Mouse (Mus musculus) skeletal muscle tissue, adult 2 months (tissue): ENCODE results near the gene Pnkd.
"Not testable (repeated sequence)": the region's sequence is repeated elsewhere in the genome, so short reads cannot be mapped to it uniquely, and the experiment has no call there.

Experiments
- DNase-seq: peaks from one replicate; pipeline ENCODE4 v3.0.0-alpha.2; 2012; ENCODE audit warnings: low read depth, low spot score

Pnkd gene

DNA sequence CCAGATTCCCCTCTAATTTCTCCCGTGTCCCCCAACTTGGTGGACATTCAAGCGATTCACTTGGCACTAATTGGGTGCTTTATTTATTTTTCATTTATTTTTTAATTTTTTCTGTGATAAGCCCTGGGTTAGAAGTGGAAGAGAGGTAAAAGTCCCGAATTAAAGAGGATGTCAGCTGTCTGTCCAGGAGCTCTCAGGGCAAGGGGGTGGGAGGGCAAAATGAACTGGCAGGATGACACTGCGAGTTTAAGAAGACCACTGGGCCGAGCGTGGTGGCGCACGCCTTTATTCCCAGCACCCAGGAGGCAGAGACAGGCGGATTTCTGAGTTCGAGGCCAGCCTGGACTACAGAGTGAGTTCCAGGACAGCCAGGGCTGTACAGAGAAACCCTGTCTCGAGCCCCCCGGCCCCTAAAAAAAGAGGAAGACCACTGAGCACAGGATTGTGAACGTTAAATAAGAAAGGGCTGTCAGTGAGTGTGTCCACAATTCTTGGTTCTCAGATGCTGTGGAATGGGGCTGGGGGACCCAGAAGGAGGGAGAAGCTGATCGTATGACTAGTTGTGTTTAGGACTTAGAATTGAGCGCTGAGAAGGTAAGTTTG, 102.8 kb downstream of the Pnkd start:
- no peak for DNase-seq

DNA sequence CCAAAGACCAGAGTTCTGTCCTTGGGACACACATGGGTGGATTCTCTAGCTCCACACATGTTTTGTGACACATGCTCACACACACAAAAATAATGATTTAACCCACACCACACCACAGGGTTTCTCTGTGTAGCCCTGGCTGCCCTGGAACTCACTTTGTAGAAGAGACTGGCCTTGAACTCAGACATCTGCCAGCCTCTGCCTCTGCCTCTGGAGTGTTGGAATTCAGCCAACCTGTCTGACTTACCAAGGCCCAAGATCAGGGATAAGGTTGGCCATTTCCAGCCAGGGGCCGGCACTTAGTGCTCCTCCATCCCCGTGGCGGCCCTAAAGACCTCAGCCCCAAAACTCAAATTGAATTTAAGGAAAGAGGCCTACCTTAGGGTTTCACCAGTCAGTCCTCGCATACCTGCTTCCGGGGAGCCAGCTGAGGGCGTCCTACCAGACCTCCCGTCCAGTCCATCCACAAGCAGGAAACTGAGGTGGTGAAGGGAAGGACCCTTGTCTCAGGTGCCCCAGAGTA, 103.7 kb downstream of the Pnkd start:
- DNase-seq: no peak

DNA sequence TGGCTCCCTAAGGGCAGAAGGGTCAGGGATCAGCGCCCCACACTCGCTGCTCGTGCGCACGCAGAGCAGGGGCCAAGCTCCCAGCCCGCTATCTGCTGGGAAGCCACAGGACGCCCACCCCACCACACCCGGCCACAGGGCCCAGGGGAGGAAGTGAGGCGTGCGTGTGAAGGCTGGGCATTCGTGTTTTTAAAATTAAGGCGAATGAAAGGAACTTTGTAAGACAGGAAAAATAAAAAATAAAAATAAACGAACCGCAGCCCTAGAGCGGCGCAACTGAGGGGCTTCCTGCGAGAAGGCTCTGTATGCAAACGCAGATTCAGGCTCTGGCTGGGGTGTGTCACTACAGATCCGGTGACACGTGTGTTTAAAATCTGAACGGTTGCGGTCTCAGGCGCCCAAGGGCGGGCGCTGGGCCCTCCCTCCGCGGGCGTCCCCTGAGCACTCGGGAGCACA, 105.1 kb downstream of the Pnkd start:
- no peak for DNase-seq

DNA sequence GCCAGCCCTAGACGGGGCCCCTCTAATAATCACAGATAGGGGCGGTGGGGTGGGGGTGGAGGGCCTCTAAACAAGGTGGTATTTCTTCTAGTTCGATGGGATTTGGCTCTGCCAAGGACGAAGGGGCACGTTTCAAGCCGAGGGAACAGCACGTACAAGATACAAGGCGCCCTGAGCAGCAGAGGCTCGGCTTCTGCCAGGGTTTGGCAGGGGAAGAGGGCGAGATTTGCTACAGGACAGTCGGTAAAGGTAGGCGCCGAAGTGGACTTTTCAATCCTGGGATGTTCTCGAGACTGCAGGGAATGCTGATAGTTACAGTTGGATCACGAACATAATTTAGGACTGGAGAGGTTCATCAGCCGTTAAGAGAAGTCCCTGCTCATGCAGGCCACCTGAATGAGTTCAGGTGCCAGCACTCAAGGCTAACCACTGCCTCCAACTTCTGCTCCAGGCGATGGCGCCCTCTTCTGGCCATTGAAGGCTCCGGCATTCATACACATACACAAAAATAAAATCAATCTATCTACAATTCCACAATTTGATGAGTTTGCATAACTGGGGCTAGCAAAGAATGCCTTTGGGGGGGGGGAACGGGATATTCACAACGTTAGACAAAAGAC, 105.7 kb downstream of the Pnkd start:
- DNase-seq: peak; percentile 64

DNA sequence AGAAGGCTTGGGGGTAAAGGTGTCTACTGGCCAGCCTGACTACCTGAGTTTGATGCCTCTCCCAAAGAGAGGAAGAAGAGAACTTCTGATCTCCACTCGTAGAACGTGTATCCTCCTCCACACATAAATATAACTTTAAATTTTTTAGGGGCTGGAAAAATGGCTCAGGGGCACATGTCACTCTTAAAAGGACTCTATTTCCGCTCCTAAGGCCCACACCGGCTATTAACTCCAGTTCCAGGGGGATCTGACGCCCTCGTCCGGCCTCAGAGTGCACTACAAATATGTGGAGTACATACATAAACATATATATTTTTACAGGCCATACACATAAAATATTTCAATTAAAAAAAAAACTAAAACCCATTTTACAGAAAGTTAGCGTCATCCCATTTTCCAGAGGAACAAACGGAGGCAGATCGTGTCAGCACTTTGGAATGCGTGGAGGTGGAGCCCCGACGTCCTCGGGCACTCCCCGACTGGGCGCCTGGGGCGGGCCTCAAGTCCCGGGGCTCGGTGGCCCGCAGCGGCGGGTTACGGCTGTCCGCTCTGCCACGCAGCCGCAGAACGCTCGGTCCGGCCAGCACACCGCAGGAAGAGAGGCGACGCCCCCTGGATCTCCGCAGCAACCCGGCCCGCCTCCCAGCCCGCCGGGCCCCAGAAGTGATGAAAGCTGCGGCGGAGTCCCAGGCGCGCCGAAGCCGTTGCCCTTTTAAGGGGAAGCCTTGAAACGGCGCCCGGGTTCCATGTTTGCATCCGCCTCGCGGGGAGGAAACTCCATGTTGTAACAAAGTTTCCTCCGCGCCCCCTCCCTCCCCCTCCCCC, 106.4 kb downstream of the Pnkd start, which contains the start of gene Ctdsp1:
TSS of gene Ctdsp1 (plus strand) at position 586 of the 825 bp plus-strand sequence.
- DNase-seq: peak; percentile 97

DNA sequence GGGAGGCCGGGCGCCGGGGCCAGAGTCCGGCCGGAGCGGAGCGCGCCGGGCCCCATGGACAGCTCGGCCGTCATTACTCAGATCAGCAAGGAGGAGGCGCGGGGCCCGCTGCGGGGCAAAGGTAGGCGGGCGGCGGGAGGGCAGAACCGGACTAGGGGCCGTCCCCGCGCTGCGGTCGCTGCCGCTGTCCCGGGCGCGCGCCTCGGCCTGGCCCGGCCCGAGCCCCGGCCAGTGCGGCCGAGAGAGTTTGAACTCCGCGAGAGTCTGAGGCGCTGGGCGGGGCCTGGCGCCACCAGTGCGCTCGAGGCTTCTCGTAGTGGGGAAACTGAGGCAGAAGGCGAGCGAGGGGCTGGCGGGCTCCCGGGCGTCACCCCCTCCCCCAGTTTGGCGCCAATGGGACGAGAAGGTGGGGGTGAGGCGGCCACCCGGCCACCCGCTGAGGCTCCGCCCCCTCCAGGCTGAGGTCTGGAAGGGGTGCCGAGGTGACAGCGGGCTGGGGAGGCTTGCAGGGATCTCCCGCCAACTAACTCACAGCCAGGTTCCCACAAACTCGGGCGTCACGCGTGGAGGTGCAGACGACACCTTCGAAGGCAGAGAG, 107.2 kb downstream of the Pnkd start:
- DNase-seq: peak; percentile 66

DNA sequence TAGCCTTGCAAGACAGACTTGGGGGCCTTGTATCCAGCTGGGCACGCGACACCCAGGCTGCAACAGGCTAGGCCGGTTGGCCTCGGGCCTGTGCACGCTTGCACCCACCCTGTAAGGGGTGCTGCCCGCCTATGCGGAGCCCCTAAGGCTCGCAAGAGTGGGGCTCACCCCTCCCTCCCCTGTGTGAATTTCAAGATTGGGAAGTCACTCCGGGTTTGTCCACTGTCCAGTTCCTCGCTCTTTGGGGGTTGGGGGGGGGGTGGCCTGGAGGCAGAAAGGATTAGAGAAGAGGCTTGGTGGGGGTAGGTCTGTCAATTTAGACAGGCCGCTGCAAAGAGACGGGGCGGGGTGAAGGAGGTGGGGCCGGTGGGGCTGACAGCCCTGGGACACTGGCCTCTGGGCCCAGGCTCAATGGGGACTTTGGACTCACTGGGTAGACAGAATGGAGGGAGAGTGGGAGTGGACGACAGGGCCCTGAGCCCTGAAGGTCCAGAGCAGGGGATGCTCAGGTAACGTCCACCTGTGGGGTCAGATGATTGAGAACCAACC, 107.8 kb downstream of the Pnkd start:
- no peak for DNase-seq

DNA sequence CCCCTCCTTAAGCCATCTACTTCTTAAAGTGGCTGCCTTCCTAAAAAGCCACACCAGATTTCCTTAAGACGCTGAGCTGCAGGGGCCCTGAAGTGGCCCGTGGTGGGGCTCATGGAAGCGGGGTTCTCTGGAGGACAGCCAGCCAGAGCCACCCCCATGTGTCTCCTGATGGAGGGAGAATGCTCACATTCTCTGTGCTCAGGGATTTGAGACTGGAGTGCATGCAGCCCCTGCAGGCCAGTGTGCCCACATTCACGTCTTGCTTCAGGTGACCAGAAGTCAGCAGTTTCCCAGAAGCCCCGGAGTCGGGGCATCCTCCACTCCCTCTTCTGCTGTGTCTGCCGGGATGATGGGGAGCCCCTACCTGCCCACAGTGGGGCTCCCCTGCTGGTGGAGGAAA, 108.3 kb downstream of the Pnkd start:
- DNase-seq: no peak

DNA sequence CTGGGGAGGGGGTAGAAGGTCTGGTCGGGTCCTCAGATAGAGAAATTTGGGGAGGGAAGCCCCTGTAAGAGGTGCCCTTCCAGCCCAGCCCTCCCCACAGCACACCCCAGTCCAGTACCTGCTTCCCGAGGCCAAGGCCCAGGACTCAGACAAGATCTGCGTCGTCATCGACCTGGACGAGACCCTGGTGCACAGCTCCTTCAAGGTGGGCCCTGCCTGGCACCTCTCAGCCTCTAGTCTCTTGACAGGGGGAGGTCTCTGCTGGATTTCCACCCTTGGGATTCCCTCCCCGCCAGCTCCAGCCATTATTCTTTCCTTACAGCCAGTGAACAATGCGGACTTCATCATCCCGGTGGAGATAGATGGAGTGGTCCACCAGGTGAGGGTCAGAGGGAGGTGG, 109.0 kb downstream of the Pnkd start:
- DNase-seq: no peak

DNA sequence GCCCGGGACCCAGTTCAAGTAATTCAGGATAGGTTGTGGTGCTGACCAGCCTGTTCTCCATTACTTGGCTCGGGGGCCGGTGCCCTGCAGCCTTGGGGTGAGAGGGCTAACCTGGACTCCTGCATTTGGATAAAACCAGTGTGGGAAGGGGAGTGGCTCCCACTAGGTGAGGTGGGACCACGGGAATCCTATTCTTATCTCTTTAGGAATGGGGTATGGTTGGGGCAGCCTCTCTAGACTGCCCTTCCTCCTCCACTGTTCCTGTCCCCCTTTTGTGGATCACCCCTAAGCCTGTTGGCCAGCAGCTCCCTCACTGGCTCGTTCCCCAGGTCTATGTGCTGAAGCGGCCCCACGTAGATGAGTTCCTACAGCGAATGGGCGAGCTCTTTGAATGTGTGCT, 109.6 kb downstream of the Pnkd start:
- no peak for DNase-seq

DNA sequence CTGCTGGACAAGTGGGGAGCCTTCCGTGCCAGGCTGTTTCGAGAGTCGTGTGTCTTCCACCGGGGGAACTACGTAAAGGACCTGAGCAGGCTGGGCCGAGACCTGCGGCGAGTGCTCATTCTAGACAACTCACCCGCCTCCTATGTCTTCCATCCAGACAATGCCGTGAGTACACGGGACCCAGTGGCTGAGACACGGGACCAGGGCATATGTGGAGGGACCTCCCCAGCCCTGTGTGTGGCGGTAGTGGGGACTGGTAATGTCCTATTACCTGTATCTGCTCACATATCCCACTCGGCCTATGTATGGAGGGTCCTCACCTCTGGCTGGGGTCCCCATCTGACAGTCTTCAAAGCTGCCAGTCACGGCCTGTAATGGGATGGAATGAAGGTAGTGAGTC, 110.1 kb downstream of the Pnkd start:
- DNase-seq: no peak

DNA sequence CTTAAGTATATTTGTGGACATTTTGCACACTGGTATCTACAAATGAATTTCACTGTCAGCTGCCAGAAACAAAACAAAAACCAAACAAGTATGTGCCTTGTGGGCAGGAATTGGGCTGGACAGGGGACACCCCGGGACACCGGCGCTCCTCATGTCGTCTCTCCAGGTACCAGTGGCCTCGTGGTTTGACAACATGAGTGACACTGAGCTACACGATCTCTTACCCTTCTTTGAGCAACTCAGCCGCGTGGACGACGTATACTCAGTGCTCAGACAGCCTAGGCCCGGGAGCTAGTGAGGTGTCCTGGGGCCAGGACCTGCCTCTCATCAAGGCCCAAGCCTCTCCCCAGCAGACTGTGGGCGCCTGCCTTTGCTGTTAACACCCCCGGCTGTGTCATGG, 110.6 kb downstream of the Pnkd start:
- no peak for DNase-seq

DNA sequence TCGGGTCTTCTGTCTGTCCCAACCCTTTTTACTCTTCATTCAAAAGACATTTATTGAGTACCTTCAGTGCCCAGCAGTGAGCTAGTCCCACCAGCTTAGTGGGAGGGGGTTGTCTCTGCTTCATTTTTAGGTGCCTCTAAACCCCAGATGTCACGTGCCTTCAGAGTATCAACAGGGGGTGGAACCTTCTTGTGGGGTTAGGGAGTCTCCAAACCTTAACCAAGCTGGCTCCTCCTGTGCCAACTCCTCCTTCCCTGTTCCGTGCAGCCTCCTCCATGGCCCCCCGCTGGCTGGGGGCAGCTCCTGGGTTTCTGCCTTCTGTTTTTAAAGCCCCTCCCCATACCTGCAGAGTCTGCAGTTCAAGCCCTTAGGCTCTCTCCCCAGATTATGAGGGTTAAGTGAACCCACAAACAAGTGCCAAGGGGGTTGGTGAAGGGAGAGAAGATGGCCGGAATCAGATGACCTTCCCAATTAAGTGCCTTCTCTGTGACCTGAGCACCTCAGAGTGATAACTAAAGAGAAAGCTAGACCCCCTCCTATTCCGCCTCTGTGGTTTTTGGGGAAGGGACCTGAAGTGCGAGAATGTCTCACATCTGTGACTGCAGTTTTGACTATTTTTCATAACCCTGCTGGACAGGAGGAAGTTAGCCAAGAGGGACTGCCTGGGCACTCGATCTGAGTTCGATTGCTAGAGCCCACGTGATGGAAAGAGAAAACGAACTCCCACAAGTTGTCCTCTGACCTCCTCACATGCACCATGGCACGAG, 111.9 kb downstream of the Pnkd start:
- DNase-seq: not testable (repeated sequence)

DNA sequence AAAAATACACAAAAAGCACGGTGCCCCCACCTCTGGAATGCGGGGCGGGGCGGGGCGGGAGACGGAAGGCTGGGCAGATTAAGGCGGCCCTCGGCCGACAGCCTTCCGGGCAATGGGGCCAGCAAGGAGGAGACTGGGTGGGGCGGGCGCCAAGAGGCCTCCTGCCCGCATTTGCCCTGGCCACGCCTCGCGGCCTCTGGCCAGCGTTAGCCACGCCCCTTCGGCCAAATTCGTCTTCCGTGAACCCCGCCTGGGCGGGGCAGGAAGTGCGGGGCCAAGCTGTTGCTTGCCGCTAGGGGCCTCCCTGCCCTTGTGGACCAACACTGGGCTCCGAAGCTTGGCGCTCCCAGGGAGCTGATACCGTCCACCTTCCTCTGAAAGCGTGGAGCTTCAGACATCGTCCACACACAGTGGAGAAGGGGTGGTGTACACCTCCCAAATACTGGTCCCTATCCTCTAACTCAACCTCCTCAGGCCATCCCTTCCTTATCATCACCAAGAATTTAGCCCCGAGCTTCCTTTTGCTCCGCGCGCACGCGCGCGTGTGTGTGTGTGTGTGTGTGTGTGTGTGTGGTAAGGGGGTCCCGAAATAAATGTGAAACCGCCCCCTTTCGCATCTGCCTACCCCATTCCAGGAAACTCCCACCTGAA, 112.7 kb downstream of the Pnkd start:
- DNase-seq: peak; percentile 99

DNA sequence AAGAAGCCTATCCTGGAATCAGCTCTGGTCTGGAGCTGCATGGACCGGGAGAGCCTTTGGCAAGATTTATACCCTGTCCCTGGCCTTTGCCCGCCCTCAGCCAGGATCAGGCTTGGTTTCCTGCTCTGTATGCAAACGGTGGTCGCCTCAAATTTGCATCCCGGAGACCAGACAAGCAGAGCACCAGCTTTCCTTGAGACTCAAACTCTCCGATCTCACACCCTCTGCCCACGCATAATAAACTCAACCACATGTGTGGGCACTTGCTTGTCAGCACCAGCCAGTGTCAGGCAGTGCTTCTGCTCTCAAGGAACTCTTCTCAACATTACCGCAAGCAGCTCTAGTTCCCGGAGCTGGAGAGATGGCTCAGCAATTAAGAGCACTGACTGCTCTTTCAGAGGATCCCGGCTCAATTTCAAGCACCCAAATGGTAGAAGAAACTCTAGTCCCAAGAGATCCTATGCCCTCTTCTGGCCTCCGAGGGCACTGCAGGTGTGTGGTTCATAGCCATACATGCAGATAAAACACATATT, 113.3 kb downstream of the Pnkd start:
- peak; percentile 64 for DNase-seq

DNA sequence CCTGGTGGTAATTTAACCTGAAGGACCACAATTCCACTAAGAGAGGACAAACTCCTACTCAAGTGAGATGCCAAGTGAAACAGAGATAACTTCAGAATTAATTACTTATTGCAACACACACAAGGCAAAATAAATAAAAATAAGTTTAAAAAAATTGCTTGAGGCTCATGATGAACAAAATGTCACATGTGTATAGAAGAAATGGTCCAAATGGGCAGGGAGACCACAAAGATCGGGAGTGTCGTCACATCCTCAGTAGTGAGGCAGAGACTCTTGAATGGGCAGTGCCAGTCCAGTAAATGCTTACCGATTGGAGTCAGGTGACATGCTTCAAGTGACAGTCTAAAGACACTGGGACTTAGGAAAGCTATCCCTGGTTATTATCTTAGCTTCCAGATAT, 115.8 kb downstream of the Pnkd start:
- DNase-seq: no peak

DNA sequence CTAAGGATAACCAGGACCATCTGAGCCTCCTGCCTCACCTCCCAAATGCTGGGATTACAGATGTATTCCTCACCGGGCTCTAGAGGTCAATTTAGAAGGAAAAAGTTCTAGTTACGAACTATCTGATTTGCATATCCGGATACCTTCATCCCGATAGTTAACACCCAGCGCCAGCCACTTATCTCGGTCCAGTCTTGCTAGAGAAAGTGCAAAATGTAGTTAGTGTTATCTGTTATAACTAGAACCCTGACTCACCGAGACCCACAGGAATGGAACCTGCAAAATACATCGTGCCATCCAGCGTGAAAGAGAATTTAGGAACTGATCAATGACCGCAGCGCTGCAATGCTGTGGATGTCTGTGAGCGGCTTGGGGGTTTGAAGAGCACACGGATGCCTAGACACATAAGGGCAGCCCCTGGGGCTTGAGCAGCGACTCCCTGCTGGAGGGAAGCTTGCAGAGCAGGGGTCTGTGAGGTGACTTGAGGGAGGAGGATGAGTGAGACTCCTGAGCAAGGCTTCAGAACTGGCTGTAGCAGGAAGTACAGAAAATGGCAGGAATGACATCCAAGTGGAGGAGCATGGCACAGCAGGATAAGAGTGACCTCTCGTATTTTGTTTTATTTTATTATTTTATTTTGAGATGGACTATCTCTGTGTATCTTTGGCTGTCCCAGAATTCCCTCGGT, 116.4 kb downstream of the Pnkd start:
- no peak for DNase-seq
